Mouse (Mus musculus) lung, adult 2 months (tissue): Measurements from ENCODE around the gene Ttc30a2.

Experiments
- CTCF ChIP-seq: fragments of 200-500 bp; IDR thresholded peaks from 2 replicates; pipeline ENCODE4 v1.5.1; 2011; ENCODE audit warnings: mild to moderate bottlenecking, low read length, control low read depth; ENCODE audit not compliant: insufficient read depth
- POLR2A ChIP-seq: fragments of 200-500 bp; IDR thresholded peaks from 2 replicates; pipeline ENCODE4 v1.6.1; 2011; ENCODE audit warnings: low read depth, mild to moderate bottlenecking, control low read depth, low read length, borderline replicate concordance; ENCODE audit errors: extremely low read depth

DNA sequence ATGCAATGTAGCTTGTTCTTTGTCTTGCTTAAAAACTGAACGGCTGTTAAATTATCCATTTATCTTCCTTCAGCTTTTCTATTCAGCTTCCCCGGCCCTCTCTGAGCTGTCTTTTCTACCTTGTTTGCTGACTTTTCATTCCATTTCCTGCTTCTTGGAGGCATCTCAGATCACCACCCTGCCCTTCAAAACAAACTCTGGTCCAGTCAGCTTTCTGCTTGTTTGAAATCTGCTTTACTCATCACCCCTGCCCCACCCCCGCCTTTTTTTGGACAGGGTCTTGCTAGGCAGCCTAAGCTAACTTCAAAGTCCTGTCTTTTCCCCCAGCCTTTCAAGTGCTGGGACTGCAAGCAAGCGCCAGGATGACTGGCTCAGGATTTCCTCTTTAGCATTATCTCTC is 28.2 kb upstream of the Ttc30a2 start:
- no peak for TF ChIP-seq CTCF
- TF ChIP-seq POLR2A, result no peak
